Mouse (Mus musculus): Measurements from ENCODE around the gene Thy1. TPM values are rescaled to one million over a fixed set of nuclear protein-coding genes. Genes with fewer than 3 reads are reported as not detected.
A peak's percentile ranks its signal among the peaks of the same experiment; 100 is the strongest.

Thy1 gene
- polyA plus RNA-seq, 1 experiment from 2014 or later = 4.5 TPM

DNA sequence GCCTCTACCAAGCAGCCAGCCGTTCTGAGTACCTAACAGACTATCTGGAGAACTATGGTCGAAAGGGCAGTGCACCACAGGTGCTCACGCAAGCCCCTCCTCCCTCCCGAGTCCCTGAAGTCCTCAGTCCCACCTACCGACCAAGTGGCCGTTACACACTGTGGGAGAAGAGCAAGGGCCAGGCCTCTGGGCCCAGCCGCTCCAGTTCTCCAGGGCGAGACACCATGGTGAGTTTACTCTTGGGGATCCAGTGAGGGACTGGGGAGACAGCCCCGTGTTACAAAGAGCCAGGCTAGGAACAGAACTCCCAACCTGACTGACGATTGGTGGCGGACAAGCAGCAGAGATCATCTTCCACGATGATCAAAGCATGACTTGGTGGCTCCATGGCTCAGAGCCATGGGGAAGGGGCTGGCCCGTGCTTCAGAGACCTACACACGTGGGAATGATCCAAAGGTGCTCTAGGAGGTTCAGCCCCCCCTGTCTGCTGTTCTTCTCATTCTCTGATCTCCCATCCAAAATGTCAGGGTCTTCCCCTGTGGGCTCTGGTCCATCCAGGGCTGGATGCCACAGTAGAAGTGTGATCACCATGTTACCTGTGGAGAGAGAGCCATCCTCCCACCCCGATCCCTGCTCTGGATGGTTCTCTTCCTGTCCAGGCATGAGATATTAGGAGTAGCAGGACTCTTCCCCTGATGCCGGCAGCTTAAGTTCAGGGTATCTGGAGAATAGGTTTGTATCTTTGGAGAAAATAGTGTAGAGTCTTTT is 33.0 kb downstream of the Thy1 start:
- Histone ChIP-seq H3K4me1 (replicated peaks; ENCODE audit: control insufficient read depth, insufficient read depth) (peaks cover 22% of the 10 kb centered on the region), H3K4me2 (replicated peaks; ENCODE audit: low read depth) (no peak overlapping the region), H3K9ac (ENCODE audit: low read length) (peak overlapping the region; percentile 38; the same call in 1 of the 2 replicates), H3K36me3 (ENCODE audit: control insufficient read depth, insufficient read depth, low read length) (no peaks in the 10 kb centered on the region), H3K27ac (replicated peaks) (peak overlapping the region; percentile 30; the same call in 1 of the 2 replicates), H3K9me3 (ENCODE audit: control insufficient read depth, low read length) (no peaks in the 10 kb centered on the region), H3K4me3 (ENCODE audit: low read depth, low read length) (no peak overlapping the region), H3K27me3 (ENCODE audit: control insufficient read depth, insufficient read depth, low read length) (no peaks in the 10 kb centered on the region)
- WGBS = 68% methylated on average over 16 of the region's 16 CpGs
- DNase-seq (ENCODE audit: low spot score) = no peak
- ATAC-seq (ENCODE audit: low FRiP score, low TSS enrichment) = no peak
- no peak for TF ChIP-seq CTCF (IDR thresholded peaks at IDR 0.05; ENCODE audit: low read depth)
- TF ChIP-seq EP300 (optimal IDR thresholded peaks at IDR 0.05) = no peak

DNA sequence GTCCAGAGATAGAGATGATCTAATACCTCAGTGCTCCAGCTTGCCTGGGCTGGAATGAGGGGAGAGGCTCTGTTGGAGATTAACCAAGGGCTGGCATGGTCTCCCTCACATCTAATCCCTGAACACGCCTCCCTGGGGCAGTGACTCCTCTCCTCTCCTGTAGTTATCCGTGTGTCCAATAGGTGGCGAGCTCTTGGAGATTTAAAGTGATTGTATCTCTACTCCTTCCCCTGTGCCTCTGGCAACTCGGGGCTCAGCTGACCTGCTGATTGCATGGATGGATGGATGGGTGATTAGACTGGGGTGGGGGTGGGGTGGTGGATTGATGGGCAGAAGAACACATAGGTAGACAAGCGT is 33.6 kb downstream of the Thy1 start:
- ATAC-seq (ENCODE audit: low FRiP score, low TSS enrichment) = peak; percentile 50
- Histone ChIP-seq H3K27me3 (ENCODE audit: control insufficient read depth, insufficient read depth, low read length) (no peaks in the 10 kb centered on the region), H3K9ac (ENCODE audit: low read length) (peak overlapping the region; percentile 38; the same call in 1 of the 2 replicates), H3K4me2 (replicated peaks; ENCODE audit: low read depth) (no peak overlapping the region), H3K4me1 (replicated peaks; ENCODE audit: control insufficient read depth, insufficient read depth) (peaks cover 18% of the 10 kb centered on the region), H3K9me3 (ENCODE audit: control insufficient read depth, low read length) (no peaks in the 10 kb centered on the region), H3K4me3 (ENCODE audit: low read depth, low read length) (no peak overlapping the region), H3K27ac (replicated peaks) (no peak overlapping the region), H3K36me3 (ENCODE audit: control insufficient read depth, insufficient read depth, low read length) (no peaks in the 10 kb centered on the region)
- peak; percentile 80 for TF ChIP-seq CTCF (IDR thresholded peaks at IDR 0.05; ENCODE audit: low read depth)
- no peak for TF ChIP-seq EP300 (optimal IDR thresholded peaks at IDR 0.05)
- 19% methylated on average over 5 of the region's 5 CpGs for WGBS
- peak; percentile 67 for DNase-seq (ENCODE audit: low spot score)

- Histone ChIP-seq H3K9ac (ENCODE audit: low read length) (no peak overlapping the region), H3K4me2 (replicated peaks; ENCODE audit: low read depth) (no peak overlapping the region), H3K36me3 (ENCODE audit: control insufficient read depth, insufficient read depth, low read length) (no peaks in the 10 kb centered on the region), H3K27ac (replicated peaks) (no peak overlapping the region), H3K9me3 (ENCODE audit: control insufficient read depth, low read length) (no peaks in the 10 kb centered on the region), H3K4me3 (ENCODE audit: low read depth, low read length) (no peak overlapping the region), H3K27me3 (ENCODE audit: control insufficient read depth, insufficient read depth, low read length) (no peaks in the 10 kb centered on the region), H3K4me1 (replicated peaks; ENCODE audit: control insufficient read depth, insufficient read depth) (peaks cover 16% of the 10 kb centered on the region)
- 85% methylated on average over 11 of the region's 11 CpGs for WGBS
- no peak for DNase-seq (ENCODE audit: low spot score)
- ATAC-seq (ENCODE audit: low FRiP score, low TSS enrichment) = no peak
- TF ChIP-seq CTCF (IDR thresholded peaks at IDR 0.05; ENCODE audit: low read depth) (no peak), EP300 (optimal IDR thresholded peaks at IDR 0.05) (no peak)
Measured at GRCm38 (mm10) chr9:44077266-44077910, 34.2 kb downstream of the Thy1 start.

DNA sequence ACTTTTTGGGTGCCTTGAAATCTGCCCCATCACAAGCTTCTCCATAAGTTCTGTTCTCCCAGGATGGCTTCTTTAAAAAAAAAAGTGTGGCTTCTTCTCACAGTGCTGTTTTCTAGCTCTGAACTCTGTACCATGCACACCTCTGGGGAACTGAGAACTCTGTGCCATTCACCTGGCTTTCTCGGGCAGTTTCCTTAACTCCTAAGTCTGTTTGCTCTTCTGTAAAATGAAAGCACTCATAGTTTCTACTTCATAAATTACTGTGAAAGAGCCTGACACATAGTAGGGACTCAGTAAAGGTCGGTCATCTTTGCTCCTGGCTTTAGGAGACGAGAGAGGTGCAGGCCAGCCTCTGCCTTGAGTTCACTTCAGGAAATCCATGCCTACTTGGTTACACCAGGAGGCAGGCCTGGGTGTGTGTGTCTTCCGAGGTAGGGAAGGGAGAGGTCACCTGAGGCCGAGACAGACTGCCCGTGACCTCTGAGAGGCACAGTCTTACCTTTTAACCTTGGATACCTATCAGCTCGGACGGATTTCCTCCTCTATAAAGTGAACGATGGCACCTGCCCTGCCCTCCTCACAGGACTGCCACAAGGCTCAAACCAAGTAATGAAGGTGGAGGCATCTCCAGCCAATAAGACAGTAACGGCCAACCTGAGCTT is 35.1 kb downstream of the Thy1 start:
- WGBS = 70% methylated on average over 10 of the region's 10 CpGs
- TF ChIP-seq EP300 (optimal IDR thresholded peaks at IDR 0.05) (no peak), CTCF (IDR thresholded peaks at IDR 0.05; ENCODE audit: low read depth) (peak; percentile 12; the same call in 1 of the 2 replicates)
- peak overlapping the region; percentile 25; the same call in 1 of the 2 replicates for H3K4me2 ChIP-seq (replicated peaks; ENCODE audit: low read depth)
- no peak for ATAC-seq (ENCODE audit: low FRiP score, low TSS enrichment)
- H3K27ac ChIP-seq (replicated peaks) = peak overlapping the region; percentile 81
- no peaks in the 10 kb centered on the region for H3K27me3 ChIP-seq (ENCODE audit: control insufficient read depth, insufficient read depth, low read length)
- H3K9ac ChIP-seq (ENCODE audit: low read length) = no peak overlapping the region
- no peak for DNase-seq (ENCODE audit: low spot score)
- H3K4me3 ChIP-seq (ENCODE audit: low read depth, low read length) = no peak overlapping the region
- H3K9me3 ChIP-seq (ENCODE audit: control insufficient read depth, low read length) = no peaks in the 10 kb centered on the region
- H3K4me1 ChIP-seq (replicated peaks; ENCODE audit: control insufficient read depth, insufficient read depth) = peaks cover 16% of the 10 kb centered on the region
- no peaks in the 10 kb centered on the region for H3K36me3 ChIP-seq (ENCODE audit: control insufficient read depth, insufficient read depth, low read length)

DNA sequence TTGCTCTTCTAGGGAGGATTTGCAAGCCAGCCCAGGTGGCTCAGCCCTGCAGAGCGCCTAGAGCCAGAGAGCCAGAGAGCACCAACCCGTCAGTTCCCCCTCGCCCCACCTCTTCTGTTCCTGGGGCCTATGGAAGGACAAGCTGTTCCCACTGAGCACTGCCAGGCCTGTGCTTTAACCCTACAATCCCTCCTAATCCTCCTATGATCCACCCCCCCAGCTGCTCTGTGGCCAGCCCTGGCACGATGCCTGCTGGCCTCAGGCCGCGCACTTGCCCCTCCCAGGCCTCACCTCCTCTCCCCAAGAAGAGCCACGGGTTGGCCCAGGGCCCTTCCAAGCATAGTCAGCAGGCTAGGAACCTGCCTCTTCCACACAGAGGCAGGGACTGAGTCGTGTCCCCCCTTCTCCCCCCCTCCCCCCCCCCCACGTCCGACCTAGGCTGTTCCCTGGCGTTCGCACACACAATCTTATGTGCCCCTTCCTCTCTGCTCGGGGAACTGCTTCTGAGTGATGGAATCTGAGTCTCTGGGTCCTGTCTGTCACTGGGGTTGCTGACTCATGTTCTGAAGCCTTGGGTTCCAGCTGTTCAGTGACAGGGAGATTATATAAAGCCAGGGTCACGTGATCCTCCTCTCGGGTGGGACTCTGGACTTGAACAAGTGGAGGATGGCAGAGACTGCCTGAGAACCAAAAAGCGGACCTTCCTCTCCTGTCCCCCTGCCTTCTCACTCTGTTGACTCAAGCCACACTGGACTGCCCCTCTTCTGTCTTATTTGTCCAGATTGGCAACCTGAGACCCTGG is 36.0 kb downstream of the Thy1 start:
- Histone ChIP-seq H3K27me3 (ENCODE audit: control insufficient read depth, insufficient read depth, low read length) (no peaks in the 10 kb centered on the region), H3K27ac (replicated peaks) (peak overlapping the region; percentile 81), H3K9ac (ENCODE audit: low read length) (no peak overlapping the region), H3K4me3 (ENCODE audit: low read depth, low read length) (no peak overlapping the region), H3K4me1 (replicated peaks; ENCODE audit: control insufficient read depth, insufficient read depth) (peaks cover 16% of the 10 kb centered on the region), H3K4me2 (replicated peaks; ENCODE audit: low read depth) (peak overlapping the region; percentile 25; the same call in 1 of the 2 replicates), H3K9me3 (ENCODE audit: control insufficient read depth, low read length) (no peaks in the 10 kb centered on the region), H3K36me3 (ENCODE audit: control insufficient read depth, insufficient read depth, low read length) (no peaks in the 10 kb centered on the region)
- ATAC-seq (ENCODE audit: low FRiP score, low TSS enrichment) (peak; percentile 82), DNase-seq (ENCODE audit: low spot score) (peak; percentile 86)
- TF ChIP-seq EP300 (optimal IDR thresholded peaks at IDR 0.05) = no peak
- 0 out of 2 replicates have a peak, but pooled peaks have one; percentile 18 for TF ChIP-seq CTCF (IDR thresholded peaks at IDR 0.05; ENCODE audit: low read depth)
- 14% methylated on average over 14 of the region's 16 CpGs for WGBS
